Mouse (Mus musculus): ENCODE data around the gene Glipr2. TPM values are rescaled to one million over a fixed set of nuclear protein-coding genes. Genes with fewer than 3 reads are reported as not detected.

The Glipr2 gene
- 19.4 and 20.4 TPM in 2 replicates for polyA plus RNA-seq (2015; fragmentation: Nextera tagmentation; extraction: Ambion mirVana)

- Histone ChIP-seq H3K27me3 (ENCODE audit: insufficient read depth, low read length) (no peaks in the 10 kb centered on the region), H3K9me3 (ENCODE audit: low read length) (no peaks in the 10 kb centered on the region), H3K4me1 (ENCODE audit: insufficient read depth) (peaks cover 41% of the 10 kb centered on the region), H3K36me3 (replicated peaks; ENCODE audit: insufficient read depth, low read length) (no peaks in the 10 kb centered on the region), H3K9ac (replicated peaks) (peak within 1 kb of the TSS; percentile 73), H3K4me3 (ENCODE audit: low read depth, low read length) (peak within 1 kb of the TSS; percentile 65), H3K4me2 (ENCODE audit: low read depth, low read length) (peak within 1 kb of the TSS; percentile 93), H3K27ac (ENCODE audit: low read depth) (peak within 1 kb of the TSS; percentile 81)
- WGBS (ENCODE audit: insufficient replicate concordance) = 0% methylated on average over 38 of the region's 45 CpGs
- peak; percentile 93 for DNase-seq
- ATAC-seq = peak; percentile 75
- TF ChIP-seq CTCF (IDR thresholded peaks at IDR 0.05; ENCODE audit: low read depth) (peak; percentile 93), EP300 (IDR thresholded peaks at IDR 0.05; ENCODE audit: low read depth) (no peak)
These were observed at the start of gene Glipr2 for GRCm38 (mm10) chr4:43957292-43957845. Gene Glipr2 (plus strand): TSS chr4:43957401.

DNA sequence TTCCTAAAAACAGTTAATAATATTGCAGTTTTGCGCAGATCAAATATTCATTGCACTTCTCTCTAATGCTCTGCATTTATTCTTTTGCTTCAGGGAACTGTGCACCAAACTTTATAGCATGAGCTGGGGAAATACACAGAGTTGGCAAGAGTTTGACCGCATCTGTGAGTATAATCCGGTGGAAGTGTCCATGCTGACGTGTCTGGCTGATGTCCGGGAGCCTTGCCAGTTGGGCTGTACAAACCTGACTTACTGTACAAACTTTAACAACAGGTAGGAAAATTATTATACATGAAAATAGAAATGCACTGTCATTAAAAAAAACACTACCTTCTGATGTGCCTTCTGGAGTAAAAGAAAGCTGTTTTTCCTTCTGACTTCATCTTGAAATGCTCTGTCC lies 39.0 kb upstream of the Glipr2 start:
- Histone ChIP-seq H3K27ac (ENCODE audit: low read depth) (no peak overlapping the region), H3K36me3 (replicated peaks; ENCODE audit: insufficient read depth, low read length) (no peaks in the 10 kb centered on the region), H3K9me3 (ENCODE audit: low read length) (no peaks in the 10 kb centered on the region), H3K9ac (replicated peaks) (no peak overlapping the region), H3K4me3 (ENCODE audit: low read depth, low read length) (no peak overlapping the region), H3K4me1 (ENCODE audit: insufficient read depth) (no peaks in the 10 kb centered on the region), H3K27me3 (ENCODE audit: insufficient read depth, low read length) (no peaks in the 10 kb centered on the region), H3K4me2 (ENCODE audit: low read depth, low read length) (no peak overlapping the region)
- ATAC-seq (no peak), DNase-seq (no peak)
- TF ChIP-seq EP300 (IDR thresholded peaks at IDR 0.05; ENCODE audit: low read depth) (no peak), CTCF (IDR thresholded peaks at IDR 0.05; ENCODE audit: low read depth) (no peak)
- WGBS (ENCODE audit: insufficient replicate concordance) = 90% methylated on average over 5 of the region's 5 CpGs

DNA sequence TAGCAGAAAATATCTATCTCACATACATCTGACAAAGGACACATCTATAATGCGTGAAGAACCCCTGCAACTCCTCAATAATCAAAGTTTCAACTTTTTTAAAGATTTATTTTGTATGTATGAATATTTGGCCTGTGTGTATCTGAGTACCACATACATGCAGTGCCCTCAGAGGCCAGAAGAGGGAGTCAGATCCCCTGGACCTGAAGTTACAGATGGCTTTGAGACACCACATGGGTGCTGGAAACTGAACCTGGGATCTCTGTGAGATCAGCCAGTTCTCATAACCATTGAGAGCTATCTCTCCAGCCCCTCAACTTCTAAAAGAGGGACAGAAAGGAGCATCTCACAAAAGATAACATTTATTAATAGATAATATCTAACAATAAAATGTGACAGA lies 36.6 kb upstream of the Glipr2 start:
- 69% methylated on average over 1 of the region's 1 CpGs for WGBS (ENCODE audit: insufficient replicate concordance)
- no peaks in the 10 kb centered on the region for H3K4me1 ChIP-seq (ENCODE audit: insufficient read depth)
- no peak overlapping the region for H3K9ac ChIP-seq (replicated peaks)
- no peaks in the 10 kb centered on the region for H3K36me3 ChIP-seq (replicated peaks; ENCODE audit: insufficient read depth, low read length)
- no peak overlapping the region for H3K4me3 ChIP-seq (ENCODE audit: low read depth, low read length)
- no peaks in the 10 kb centered on the region for H3K9me3 ChIP-seq (ENCODE audit: low read length)
- H3K27ac ChIP-seq (ENCODE audit: low read depth) = no peak overlapping the region
- no peak for ATAC-seq
- TF ChIP-seq EP300 (IDR thresholded peaks at IDR 0.05; ENCODE audit: low read depth) = no peak
- peak; percentile 33; the same call in 1 of the 2 replicates for TF ChIP-seq CTCF (IDR thresholded peaks at IDR 0.05; ENCODE audit: low read depth)
- no peak for DNase-seq
- no peaks in the 10 kb centered on the region for H3K27me3 ChIP-seq (ENCODE audit: insufficient read depth, low read length)
- H3K4me2 ChIP-seq (ENCODE audit: low read depth, low read length) = no peak overlapping the region

DNA sequence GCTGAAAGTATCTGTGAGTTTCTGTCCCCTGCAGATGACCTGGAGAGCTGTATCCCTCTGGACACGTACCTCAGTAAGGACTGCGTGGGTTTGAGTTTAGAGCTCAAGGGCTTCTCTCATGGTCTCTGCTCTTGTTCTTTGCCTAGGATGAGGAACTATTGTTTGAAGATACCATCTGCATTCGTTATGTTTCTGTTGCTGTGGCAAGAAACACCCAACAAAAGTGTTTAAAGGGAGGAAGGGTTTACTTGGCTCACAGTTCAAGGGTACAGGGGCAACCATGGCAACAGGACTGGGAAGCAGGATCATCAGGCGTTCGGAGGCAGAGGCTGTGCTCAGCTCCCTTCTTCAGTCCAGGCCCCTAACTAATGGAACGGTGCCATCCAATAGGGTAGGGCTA lies 32.1 kb upstream of the Glipr2 start:
- no peaks in the 10 kb centered on the region for H3K27me3 ChIP-seq (ENCODE audit: insufficient read depth, low read length)
- H3K9me3 ChIP-seq (ENCODE audit: low read length) = no peaks in the 10 kb centered on the region
- TF ChIP-seq EP300 (IDR thresholded peaks at IDR 0.05; ENCODE audit: low read depth) (no peak), CTCF (IDR thresholded peaks at IDR 0.05; ENCODE audit: low read depth) (no peak)
- ATAC-seq (no peak), DNase-seq (no peak)
- no peak overlapping the region for H3K4me3 ChIP-seq (ENCODE audit: low read depth, low read length)
- H3K4me1 ChIP-seq (ENCODE audit: insufficient read depth) = no peaks in the 10 kb centered on the region
- 76% methylated on average over 6 of the region's 6 CpGs for WGBS (ENCODE audit: insufficient replicate concordance)
- no peak overlapping the region for H3K4me2 ChIP-seq (ENCODE audit: low read depth, low read length)
- no peaks in the 10 kb centered on the region for H3K36me3 ChIP-seq (replicated peaks; ENCODE audit: insufficient read depth, low read length)
- no peak overlapping the region for H3K9ac ChIP-seq (replicated peaks)
- H3K27ac ChIP-seq (ENCODE audit: low read depth) = no peak overlapping the region

GRCm38 (mm10) chr4:43925779-43926178 lies 31.4 kb upstream of the Glipr2 start:
- Histone ChIP-seq H3K27me3 (ENCODE audit: insufficient read depth, low read length) (no peaks in the 10 kb centered on the region), H3K4me1 (ENCODE audit: insufficient read depth) (no peaks in the 10 kb centered on the region), H3K4me2 (ENCODE audit: low read depth, low read length) (no peak overlapping the region), H3K36me3 (replicated peaks; ENCODE audit: insufficient read depth, low read length) (no peaks in the 10 kb centered on the region), H3K9ac (replicated peaks) (no peak overlapping the region), H3K4me3 (ENCODE audit: low read depth, low read length) (no peak overlapping the region), H3K27ac (ENCODE audit: low read depth) (no peak overlapping the region), H3K9me3 (ENCODE audit: low read length) (no peaks in the 10 kb centered on the region)
- ATAC-seq = peak; percentile 74
- 8% methylated on average over 3 of the region's 3 CpGs for WGBS (ENCODE audit: insufficient replicate concordance)
- TF ChIP-seq CTCF (IDR thresholded peaks at IDR 0.05; ENCODE audit: low read depth) (peak; percentile 98), EP300 (IDR thresholded peaks at IDR 0.05; ENCODE audit: low read depth) (no peak)
- DNase-seq = peak; percentile 88

DNA sequence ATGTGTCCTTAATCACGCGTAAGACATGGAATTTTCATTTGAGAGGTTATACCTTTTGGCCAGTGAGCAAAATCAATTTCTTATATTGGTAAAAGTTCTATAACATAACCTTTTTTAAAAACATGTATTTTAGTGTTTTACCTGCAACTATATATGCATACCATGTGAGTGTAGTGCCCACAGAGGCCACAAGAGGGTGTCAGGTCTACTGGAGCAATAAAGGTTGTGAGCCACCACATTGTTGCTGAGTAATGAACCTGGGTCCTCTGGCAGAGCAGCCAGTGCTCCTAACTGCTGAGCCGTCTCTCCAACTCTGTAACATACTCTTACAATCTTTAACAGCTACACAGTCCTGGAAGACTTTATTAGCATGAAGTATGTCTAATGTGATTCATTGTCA lies 29.4 kb upstream of the Glipr2 start:
- DNase-seq = peak; percentile 68
- WGBS (ENCODE audit: insufficient replicate concordance) = 89% methylated on average over 3 of the region's 3 CpGs
- peaks cover 4% of the 10 kb centered on the region; the same call in 1 of the 2 replicates for H3K4me1 ChIP-seq (ENCODE audit: insufficient read depth)
- H3K4me3 ChIP-seq (ENCODE audit: low read depth, low read length) = no peak overlapping the region
- H3K27me3 ChIP-seq (ENCODE audit: insufficient read depth, low read length) = no peaks in the 10 kb centered on the region
- no peak for TF ChIP-seq EP300 (IDR thresholded peaks at IDR 0.05; ENCODE audit: low read depth)
- TF ChIP-seq CTCF (IDR thresholded peaks at IDR 0.05; ENCODE audit: low read depth) = peak; percentile 77
- no peak overlapping the region for H3K4me2 ChIP-seq (ENCODE audit: low read depth, low read length)
- no peak overlapping the region for H3K27ac ChIP-seq (ENCODE audit: low read depth)
- H3K9ac ChIP-seq (replicated peaks) = no peak overlapping the region
- H3K9me3 ChIP-seq (ENCODE audit: low read length) = no peaks in the 10 kb centered on the region
- ATAC-seq = no peak
- H3K36me3 ChIP-seq (replicated peaks; ENCODE audit: insufficient read depth, low read length) = no peaks in the 10 kb centered on the region
